Mouse (Mus musculus) megakaryocyte, embryonic 14.5 days (primary cell): ENCODE data around the gene Tubd1. TPM values are rescaled to one million over a fixed set of nuclear protein-coding genes. Genes with fewer than 3 reads are reported as not detected.

Experiments used
- H3K27me3 ChIP-seq: replicated peaks from 2 replicates; pipeline ENCODE3; 2012; ENCODE audit warnings: inconsistent platforms
- H3K36me3 ChIP-seq: replicated peaks from 2 replicates; pipeline ENCODE3; 2012; ENCODE audit warnings: low read length, inconsistent platforms, mixed read lengths
- H3K4me1 ChIP-seq: 2 replicates; pipeline ENCODE4 v1.6.1; 2012; ENCODE audit warnings: inconsistent platforms
- H3K4me3 ChIP-seq: replicated peaks from 2 replicates; pipeline ENCODE3; 2012; ENCODE audit warnings: moderate library complexity, mild to moderate bottlenecking, inconsistent platforms
- H3K9me3 ChIP-seq: 2 replicates; pipeline ENCODE4 v1.6.1; 2012; ENCODE audit warnings: inconsistent platforms
- FLI1 ChIP-seq: IDR thresholded peaks from 2 replicates; pipeline ENCODE4 v1.6.1; 2012; ENCODE audit warnings: low read length, inconsistent platforms, mixed read lengths
- GATA1 ChIP-seq: IDR thresholded peaks from 3 replicates; pipeline ENCODE4 v1.6.1; 2012; ENCODE audit warnings: mixed read lengths, low read length, inconsistent platforms, borderline replicate concordance
- polyA plus RNA-seq: library from polyadenylated mRNA; stranded (reverse); fragments of >175 nt; gene quantifications from 2 replicates; pipeline ENCODE4 v1.2.3, GENCODE M21; 2012; ENCODE audit warnings: low replicate concordance; ENCODE audit not compliant: insufficient read depth

The Tubd1 gene
- polyA plus RNA-seq, 1 experiment, result 0.32 TPM

DNA sequence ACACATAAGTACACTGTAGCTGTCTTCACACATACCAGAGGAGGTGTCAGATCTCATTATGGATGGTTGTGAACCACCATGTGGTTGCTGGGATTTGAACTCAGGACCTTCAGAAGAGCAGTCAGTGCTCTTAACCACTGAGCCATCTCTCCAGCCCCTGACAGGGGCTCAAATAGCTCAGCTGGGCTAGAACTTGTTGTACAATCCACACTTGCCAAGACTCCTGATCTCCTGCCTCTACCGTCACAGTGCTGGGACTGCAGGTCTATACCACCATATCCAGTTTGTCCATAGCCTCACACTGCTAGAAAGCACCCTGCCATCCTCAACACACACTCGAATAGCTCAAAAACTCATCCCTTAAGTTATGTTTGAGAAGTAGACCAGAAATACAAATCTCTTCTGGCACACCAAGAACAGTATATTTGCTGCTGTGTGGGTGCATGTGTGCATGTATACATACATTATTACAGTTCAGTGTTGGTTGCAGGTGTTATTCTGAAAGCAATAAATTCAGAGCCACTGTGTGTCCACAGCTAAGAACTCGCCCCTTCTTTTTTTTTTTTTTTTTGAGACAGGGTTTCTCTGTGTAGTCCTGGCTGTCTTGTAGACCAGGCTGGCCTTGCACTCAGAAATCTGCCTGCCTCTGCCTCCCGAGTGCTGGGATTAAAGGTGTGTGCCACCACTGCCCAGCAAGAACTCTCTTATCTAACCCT is 44.0 kb downstream of the Tubd1 start:
- H3K4me3 ChIP-seq, result peak overlapping the region; percentile 65
- peaks cover 24% of the 10 kb centered on the region for H3K36me3 ChIP-seq
- no peaks in the 10 kb centered on the region for H3K9me3 ChIP-seq
- H3K27me3 ChIP-seq, result no peaks in the 10 kb centered on the region
- TF ChIP-seq GATA1 (no peak), FLI1 (no peak)
- peaks cover 62% of the 10 kb centered on the region for H3K4me1 ChIP-seq

DNA sequence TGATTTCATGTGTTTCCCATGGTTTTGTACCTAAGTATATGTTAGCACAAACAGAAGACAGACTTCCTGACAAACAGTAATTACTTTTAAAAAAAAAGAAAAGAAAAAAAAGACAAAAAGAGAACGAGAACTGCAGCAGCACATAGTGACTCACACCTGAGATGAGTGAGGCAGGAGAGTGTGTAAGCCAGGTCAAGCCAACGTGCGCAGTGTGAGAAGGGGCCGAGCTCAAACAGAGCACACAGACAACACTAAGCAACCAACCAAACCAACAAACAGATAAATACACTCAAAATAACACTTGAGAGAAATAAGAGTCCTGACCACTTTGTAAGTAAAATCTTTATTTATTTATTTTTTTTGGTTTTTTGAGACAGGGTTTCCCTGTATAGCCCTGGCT is 45.3 kb downstream of the Tubd1 start:
- Histone ChIP-seq H3K36me3 (peaks cover 12% of the 10 kb centered on the region), H3K4me1 (peaks cover 75% of the 10 kb centered on the region), H3K4me3 (no peak overlapping the region), H3K27me3 (no peaks in the 10 kb centered on the region), H3K9me3 (no peaks in the 10 kb centered on the region)
- TF ChIP-seq FLI1, result no peak
- no peak for TF ChIP-seq GATA1

DNA sequence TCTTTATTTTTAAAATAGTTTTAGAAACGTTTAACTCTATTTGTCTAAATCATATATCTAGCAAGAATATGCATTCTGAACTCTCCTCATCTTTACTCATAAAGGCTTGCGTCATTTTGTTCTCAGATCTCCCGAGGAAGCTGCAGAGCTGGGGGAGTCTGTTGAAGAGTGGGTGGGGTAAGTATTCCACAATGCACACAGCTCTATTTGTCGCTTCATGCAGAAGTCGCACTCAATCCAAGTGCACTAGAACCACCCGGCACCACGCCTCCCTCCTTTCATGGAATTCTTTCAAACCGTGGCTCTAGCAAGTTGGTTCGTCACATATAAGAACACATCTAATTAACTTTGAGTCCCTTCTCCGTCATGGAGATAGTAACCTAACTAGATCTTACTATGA is 45.8 kb downstream of the Tubd1 start:
- Histone ChIP-seq H3K36me3 (peaks cover 9% of the 10 kb centered on the region), H3K4me3 (no peak overlapping the region), H3K27me3 (no peaks in the 10 kb centered on the region), H3K9me3 (no peaks in the 10 kb centered on the region), H3K4me1 (peaks cover 80% of the 10 kb centered on the region)
- no peak for TF ChIP-seq FLI1
- no peak for TF ChIP-seq GATA1

DNA sequence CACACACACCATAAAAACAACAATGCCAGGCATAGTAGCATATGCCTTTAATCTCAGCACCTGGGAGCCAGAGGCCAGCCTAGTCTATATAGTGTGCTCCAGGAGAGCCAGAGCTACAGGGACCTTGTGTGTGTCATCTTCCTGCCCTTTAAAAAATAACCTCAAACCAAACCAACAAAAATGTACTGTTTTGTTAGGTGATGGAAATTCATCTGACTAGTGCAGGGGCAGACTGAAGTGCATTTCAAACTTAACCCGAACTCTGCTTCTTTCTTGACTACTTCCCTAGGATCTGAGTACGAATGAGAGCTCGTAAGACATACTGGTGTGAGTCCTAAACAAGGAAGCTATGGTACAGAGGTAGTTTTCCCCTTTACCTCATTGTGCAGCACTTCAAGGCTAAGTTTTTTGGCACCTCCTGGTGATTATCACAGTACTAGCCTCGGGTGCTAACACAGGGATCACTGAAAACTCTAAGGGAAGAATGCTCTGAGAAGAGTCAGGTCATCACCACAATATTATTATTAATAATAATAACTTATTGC is 46.6 kb downstream of the Tubd1 start:
- H3K4me1 ChIP-seq, result peaks cover 88% of the 10 kb centered on the region
- TF ChIP-seq FLI1, result no peak
- no peak for TF ChIP-seq GATA1
- H3K4me3 ChIP-seq, result peak overlapping the region; percentile 4
- peaks cover 10% of the 10 kb centered on the region for H3K36me3 ChIP-seq
- H3K27me3 ChIP-seq, result no peaks in the 10 kb centered on the region
- H3K9me3 ChIP-seq, result no peaks in the 10 kb centered on the region

DNA sequence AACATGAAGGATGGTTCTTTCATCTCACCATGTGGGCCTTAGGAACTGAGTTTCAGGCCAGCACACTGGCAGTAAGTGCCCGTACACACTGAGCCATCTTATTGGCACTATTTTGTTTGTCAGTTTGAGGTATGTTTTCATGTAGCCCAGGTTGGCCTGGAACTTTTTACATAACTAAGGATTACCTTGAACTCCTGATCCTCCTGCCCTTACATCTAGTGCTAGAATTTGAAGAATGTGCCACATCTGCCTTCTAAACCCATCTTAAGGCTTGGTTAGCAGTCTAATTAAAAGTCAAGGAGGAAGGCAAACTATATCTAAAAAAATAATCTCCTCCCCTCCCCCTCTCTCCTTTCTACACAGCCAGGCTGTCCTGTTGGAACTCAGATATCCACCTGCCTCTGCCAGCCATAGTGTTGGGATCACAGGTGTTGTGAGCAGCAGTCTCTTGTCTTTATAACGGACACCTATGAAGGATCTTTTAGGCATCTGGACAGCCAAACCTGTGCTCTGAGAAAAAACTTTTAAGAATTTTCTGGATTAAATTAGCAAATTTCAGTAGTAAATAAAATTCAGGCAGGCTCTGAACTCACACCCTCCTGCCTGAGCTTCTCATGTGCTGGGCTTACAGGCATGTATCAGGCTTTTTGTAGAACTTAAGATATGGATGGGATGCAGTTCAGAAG is 47.3 kb downstream of the Tubd1 start:
- Histone ChIP-seq H3K9me3 (no peaks in the 10 kb centered on the region), H3K4me1 (peaks cover 95% of the 10 kb centered on the region), H3K27me3 (no peaks in the 10 kb centered on the region), H3K4me3 (peak overlapping the region; percentile 77), H3K36me3 (peaks cover 12% of the 10 kb centered on the region)
- TF ChIP-seq FLI1 (no peak), GATA1 (no peak)

DNA sequence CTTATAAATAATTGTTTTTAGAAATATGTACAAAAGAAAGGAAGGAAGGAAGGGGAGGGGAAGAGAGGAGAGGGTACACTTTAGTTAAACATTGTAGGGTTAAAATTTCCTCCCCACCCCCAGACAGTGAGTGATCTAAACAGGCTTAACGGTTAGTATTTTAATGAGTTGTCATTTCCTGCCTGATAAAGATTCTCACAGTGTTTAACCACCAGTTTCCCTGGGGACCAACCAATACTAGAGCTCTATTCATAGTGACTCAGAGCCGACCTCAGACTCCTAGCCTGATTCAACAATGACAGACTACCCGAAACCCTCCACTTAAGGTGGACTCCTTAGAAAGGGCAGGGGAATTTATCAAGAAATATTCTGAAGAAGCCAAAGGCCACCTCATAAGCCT is 48.2 kb downstream of the Tubd1 start:
- Histone ChIP-seq H3K4me1 (peaks cover 91% of the 10 kb centered on the region), H3K36me3 (peaks cover 13% of the 10 kb centered on the region), H3K27me3 (no peaks in the 10 kb centered on the region), H3K9me3 (no peaks in the 10 kb centered on the region), H3K4me3 (peak overlapping the region; percentile 62)
- no peak for TF ChIP-seq FLI1
- TF ChIP-seq GATA1, result no peak; the same call in 2 of the 3 replicates

DNA sequence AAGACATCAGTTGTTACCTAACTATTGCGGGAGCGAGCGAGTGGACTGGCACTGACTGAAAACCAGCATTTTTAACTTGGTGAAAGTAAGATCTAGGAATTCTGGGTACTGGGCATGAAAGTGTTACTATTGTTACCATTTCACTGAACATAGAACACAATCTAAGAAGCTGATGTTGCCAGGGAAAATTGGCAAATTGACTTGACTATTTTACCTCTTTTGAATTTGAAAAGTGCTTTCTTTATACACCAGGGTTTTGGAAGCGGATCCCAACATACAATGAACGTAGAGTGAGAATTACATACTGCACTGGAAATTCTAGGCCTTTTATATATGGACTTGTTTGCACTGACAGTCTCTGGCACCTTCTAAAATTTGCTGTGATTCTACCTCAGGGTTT is 48.7 kb downstream of the Tubd1 start:
- Histone ChIP-seq H3K4me3 (peak overlapping the region; percentile 62), H3K4me1 (peaks cover 91% of the 10 kb centered on the region), H3K27me3 (no peaks in the 10 kb centered on the region), H3K9me3 (no peaks in the 10 kb centered on the region), H3K36me3 (peaks cover 13% of the 10 kb centered on the region)
- TF ChIP-seq FLI1, result no peak
- no peak for TF ChIP-seq GATA1

DNA sequence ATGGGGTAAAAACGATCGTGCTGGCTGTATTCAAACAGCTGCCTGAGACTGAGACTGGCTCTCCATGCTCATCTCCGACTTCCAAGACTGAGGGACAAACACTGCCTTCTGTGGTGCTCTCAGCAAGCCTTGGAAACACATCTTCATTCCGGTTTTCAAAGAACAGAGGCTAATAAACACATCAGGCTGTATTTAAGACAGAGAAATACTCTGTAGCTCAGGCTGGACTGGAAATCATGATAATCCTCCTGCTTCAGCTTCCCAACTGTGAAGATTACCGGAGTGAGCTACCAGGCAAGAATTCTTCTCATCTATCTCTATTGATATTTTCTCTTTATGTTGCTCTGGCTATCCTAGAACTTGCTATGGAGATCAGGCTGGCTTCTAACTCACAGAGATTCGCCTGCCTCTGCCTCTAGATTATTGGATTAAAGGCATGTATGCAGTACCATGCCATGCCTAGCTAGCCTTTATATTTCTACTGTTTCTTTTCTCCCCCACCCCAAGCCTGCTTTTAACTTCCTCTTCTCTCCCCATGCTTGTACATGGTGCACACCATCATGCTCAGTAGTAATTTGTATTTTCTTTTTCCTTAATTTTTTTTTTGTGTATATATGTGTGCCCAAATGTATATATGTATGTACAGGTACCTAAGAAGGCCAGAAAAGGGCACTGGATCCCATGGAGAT is 49.5 kb downstream of the Tubd1 start:
- H3K9me3 ChIP-seq, result no peaks in the 10 kb centered on the region
- H3K27me3 ChIP-seq, result no peaks in the 10 kb centered on the region
- H3K4me1 ChIP-seq, result peaks cover 88% of the 10 kb centered on the region
- H3K36me3 ChIP-seq, result peaks cover 16% of the 10 kb centered on the region
- peak overlapping the region; percentile 57 for H3K4me3 ChIP-seq
- TF ChIP-seq GATA1, result no peak
- no peak for TF ChIP-seq FLI1

DNA sequence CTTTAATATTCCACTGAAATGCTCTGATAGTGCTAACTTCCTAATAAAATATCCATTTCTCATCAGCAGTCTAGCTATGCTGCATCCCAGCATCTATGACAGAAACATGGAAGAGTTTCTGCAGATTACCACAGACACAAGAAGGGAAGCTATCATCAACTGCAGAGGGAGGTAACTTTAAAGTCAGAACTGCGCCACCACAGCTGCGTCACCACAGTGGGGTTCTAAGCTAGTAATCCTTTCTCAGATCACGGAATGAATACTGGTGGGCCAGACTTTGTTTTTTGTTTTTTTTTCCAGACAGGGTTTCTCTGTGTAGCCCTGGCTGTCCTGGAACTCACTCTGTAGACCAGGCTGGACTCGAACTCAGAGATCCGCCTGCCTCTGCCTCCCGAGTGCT is 50.6 kb downstream of the Tubd1 start:
- peaks cover 91% of the 10 kb centered on the region for H3K4me1 ChIP-seq
- peaks cover 25% of the 10 kb centered on the region for H3K36me3 ChIP-seq

More for the DNA sequence above, 50.6 kb downstream of the Tubd1 start:
- no peak overlapping the region for H3K4me3 ChIP-seq
- H3K9me3 ChIP-seq, result no peaks in the 10 kb centered on the region
- no peaks in the 10 kb centered on the region for H3K27me3 ChIP-seq
- TF ChIP-seq GATA1 (no peak), FLI1 (no peak)
